Mouse (Mus musculus) neural tube, embryonic 15.5 days (tissue): ENCODE results near the gene Bicdl1. TPM values are rescaled to one million over a fixed set of nuclear protein-coding genes. Genes with fewer than 3 reads are reported as not detected.
"Not testable (repeated sequence)": the region's sequence is repeated elsewhere in the genome, so short reads cannot be mapped to it uniquely, and the experiment has no call there.

Source experiments
- ATAC-seq: fragments of 200-750 bp; cut with Nextera tagmentation; 2 replicates; pipeline ENCODE4 v1.8.0; 2017; ENCODE audit warnings: mild to moderate bottlenecking, moderate TSS enrichment, moderate library complexity; ENCODE audit not compliant: low FRiP score
- H3K27ac ChIP-seq: fragments of 300-500 bp; sonication (generic); replicated peaks from 2 replicates; pipeline ENCODE4 v1.5.1; 2015; ENCODE audit warnings: mild to moderate bottlenecking, inconsistent platforms
- H3K27me3 ChIP-seq: fragments of 300-500 bp; sonication (generic); replicated peaks from 2 replicates; pipeline ENCODE4 v1.6.1; 2015; ENCODE audit warnings: inconsistent platforms
- H3K36me3 ChIP-seq: fragments of 300-500 bp; sonication (generic); 2 replicates; pipeline ENCODE4 v1.6.1; 2015; ENCODE audit warnings: inconsistent platforms
- H3K4me1 ChIP-seq: fragments of 300-500 bp; sonication (generic); 2 replicates; pipeline ENCODE4 v1.6.1; 2015; ENCODE audit warnings: inconsistent platforms
- H3K4me2 ChIP-seq: fragments of 300-500 bp; sonication (generic); 2 replicates; pipeline ENCODE4 v1.6.1; 2015; ENCODE audit warnings: inconsistent platforms, mild to moderate bottlenecking, moderate library complexity
- H3K4me3 ChIP-seq: fragments of 300-500 bp; sonication (generic); replicated peaks from 2 replicates; pipeline ENCODE4 v1.5.1; 2015; ENCODE audit warnings: mild to moderate bottlenecking, inconsistent platforms
- H3K9ac ChIP-seq: fragments of 300-500 bp; sonication (generic); replicated peaks from 2 replicates; pipeline ENCODE4 v1.6.1; 2015; ENCODE audit warnings: mild to moderate bottlenecking, inconsistent platforms
- H3K9me3 ChIP-seq: fragments of 300-500 bp; sonication (generic); replicated peaks from 2 replicates; pipeline ENCODE4 v1.6.1; 2016; ENCODE audit warnings: inconsistent platforms
- WGBS: fragments of 180-500 bp; shearing (Covaris S2); methylation state at CpG from one replicate; pipeline ENCODE4 v1.1.7; 2015; ENCODE audit warnings: mixed read lengths; 5-methylcytosine and 5-hydroxymethylcytosine counted together
- polyA plus RNA-seq: library from polyadenylated mRNA; unstranded; fragments of >200 nt; fragmentation: Nextera tagmentation; extraction: Ambion mirVana; gene quantifications from 2 replicates; pipeline ENCODE4 v1.2.1, GENCODE M21; 2015

Bicdl1 gene
- polyA plus RNA-seq, 1 experiment from 2014 or later: 44.0 TPM

GRCm38 (mm10) chr5:115752883-115753282 is 21.5 kb upstream of the Bicdl1 start:
- 83% methylated on average over 5 of the region's 5 CpGs for WGBS
- Histone ChIP-seq H3K27ac (no peak overlapping the region), H3K27me3 (no peaks in the 10 kb centered on the region), H3K9ac (no peak overlapping the region), H3K4me3 (no peak overlapping the region), H3K36me3 (no peaks in the 10 kb centered on the region), H3K9me3 (no peaks in the 10 kb centered on the region), H3K4me1 (no peaks in the 10 kb centered on the region), H3K4me2 (no peak overlapping the region)
- no peak for ATAC-seq

DNA sequence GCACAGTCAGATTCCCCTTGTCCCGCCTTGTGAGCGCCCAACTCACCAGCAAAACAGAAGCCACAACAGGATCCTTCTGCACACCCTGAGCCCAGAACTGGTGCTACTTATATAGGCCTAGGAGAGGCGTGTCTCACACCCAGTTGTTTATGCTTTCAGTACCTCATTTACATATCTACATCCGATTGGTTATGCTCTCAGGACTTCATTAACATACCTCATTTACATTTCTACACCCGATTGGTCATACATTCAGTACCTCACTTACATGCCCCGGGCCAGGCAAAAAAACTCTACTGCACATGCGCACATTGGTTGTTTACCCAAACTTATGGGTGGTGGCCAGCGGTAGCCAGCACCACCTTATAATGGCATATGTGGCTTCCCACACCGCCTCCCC is 20.5 kb upstream of the Bicdl1 start:
- H3K4me3 ChIP-seq, ATAC-seq: not testable (repeated sequence)
- WGBS: 59% methylated on average over 9 of the region's 9 CpGs

GRCm38 (mm10) chr5:115748316-115748715 is 16.9 kb upstream of the Bicdl1 start:
- ATAC-seq: no peak
- WGBS: 56% methylated on average over 8 of the region's 8 CpGs

More for the DNA sequence above, 20.5 kb upstream of the Bicdl1 start:
- H3K9me3 ChIP-seq, H3K4me2 ChIP-seq, H3K9ac ChIP-seq, H3K27ac ChIP-seq, H3K4me1 ChIP-seq, H3K27me3 ChIP-seq, H3K36me3 ChIP-seq: not testable (repeated sequence)

DNA sequence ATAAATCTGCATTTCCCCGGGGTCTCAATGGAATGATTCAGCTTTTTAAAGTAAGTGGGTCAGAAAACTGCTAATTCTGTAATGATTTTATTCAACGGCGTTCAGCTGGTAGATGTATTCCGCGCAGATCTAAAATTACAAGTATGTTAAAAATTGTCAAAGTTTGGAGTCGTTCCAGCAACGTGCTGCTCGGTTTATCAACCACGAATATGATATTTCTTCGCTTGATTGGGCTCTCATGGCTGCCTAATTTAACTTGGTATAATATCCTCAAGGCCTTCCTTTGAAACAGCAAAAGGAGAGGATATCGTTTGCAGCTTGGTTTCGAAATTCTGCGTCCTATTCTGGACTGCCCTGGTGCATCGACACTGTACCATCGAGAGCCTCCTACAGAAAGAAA is 13.9 kb upstream of the Bicdl1 start:
- Histone ChIP-seq H3K4me2 (no peak overlapping the region), H3K36me3 (no peaks in the 10 kb centered on the region), H3K27ac (no peak overlapping the region), H3K9me3 (no peaks in the 10 kb centered on the region), H3K4me3 (no peak overlapping the region), H3K9ac (no peak overlapping the region), H3K4me1 (no peaks in the 10 kb centered on the region), H3K27me3 (no peaks in the 10 kb centered on the region)
- 75% methylated on average over 15 of the region's 15 CpGs for WGBS
- ATAC-seq: no peak

More at GRCm38 (mm10) chr5:115748316-115748715, 16.9 kb upstream of the Bicdl1 start:
- Histone ChIP-seq H3K9me3 (no peaks in the 10 kb centered on the region), H3K36me3 (no peaks in the 10 kb centered on the region), H3K27ac (no peak overlapping the region), H3K4me3 (no peak overlapping the region), H3K4me1 (no peaks in the 10 kb centered on the region), H3K9ac (no peak overlapping the region), H3K27me3 (no peaks in the 10 kb centered on the region), H3K4me2 (no peak overlapping the region)

GRCm38 (mm10) chr5:115738032-115738431 is 6.6 kb upstream of the Bicdl1 start:
- Histone ChIP-seq H3K27me3 (no peaks in the 10 kb centered on the region), H3K9ac (no peak overlapping the region), H3K4me3 (no peak overlapping the region), H3K4me1 (peaks cover 4% of the 10 kb centered on the region), H3K9me3 (no peaks in the 10 kb centered on the region), H3K4me2 (no peak overlapping the region), H3K27ac (no peak overlapping the region), H3K36me3 (no peaks in the 10 kb centered on the region)
- ATAC-seq: no peak
- WGBS: 94% methylated on average over 5 of the region's 5 CpGs

DNA sequence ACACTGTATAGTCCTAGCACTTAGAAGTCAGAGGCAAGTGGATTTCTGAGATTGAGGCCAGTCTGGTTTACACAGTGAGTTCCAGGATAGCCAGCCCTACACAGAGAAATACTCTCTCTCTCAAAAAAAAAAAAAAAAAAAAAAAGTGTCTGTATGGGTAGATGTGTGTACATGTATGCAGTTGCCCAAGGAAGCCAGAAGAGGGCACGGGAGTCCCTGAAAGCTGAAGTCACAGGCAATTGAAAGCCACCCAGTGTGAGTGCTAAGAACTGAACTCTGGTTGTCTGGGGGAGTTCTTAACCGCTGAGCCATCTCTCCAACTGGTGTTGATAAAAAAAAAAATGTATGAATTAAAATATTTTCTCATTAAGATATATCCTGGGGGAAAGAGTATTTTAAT is 3.1 kb upstream of the Bicdl1 start:
- WGBS: 87% methylated on average over 2 of the region's 2 CpGs

DNA sequence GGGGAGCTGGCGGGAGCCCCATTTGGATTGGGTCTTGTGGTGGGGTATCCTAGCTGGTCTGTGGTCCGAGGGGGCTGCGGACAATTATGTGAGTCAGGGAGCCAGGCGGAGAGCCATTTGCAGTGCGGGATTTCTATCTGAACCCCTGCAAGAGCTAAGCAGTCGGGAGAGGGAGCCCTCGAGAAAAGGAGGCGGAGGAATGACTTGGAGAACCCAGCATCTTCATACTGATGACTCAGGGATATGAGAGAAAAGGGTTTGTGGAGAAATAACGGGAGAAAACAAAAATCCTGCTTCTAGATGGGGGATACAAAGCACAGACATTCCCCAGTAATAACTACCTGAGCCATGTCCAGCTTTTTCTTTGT is 1.4 kb upstream of the Bicdl1 start:
- Histone ChIP-seq H3K4me3 (peak overlapping the region; percentile 86), H3K4me2 (peak overlapping the region; percentile 83), H3K9me3 (no peaks in the 10 kb centered on the region), H3K9ac (peak overlapping the region; percentile 64), H3K27me3 (no peaks in the 10 kb centered on the region), H3K4me1 (peaks cover 29% of the 10 kb centered on the region), H3K27ac (peak overlapping the region; percentile 98), H3K36me3 (no peaks in the 10 kb centered on the region)
- under 1% methylated on average over 9 of the region's 9 CpGs for WGBS
- ATAC-seq: peak; percentile 84

More for the DNA sequence above, 3.1 kb upstream of the Bicdl1 start:
- Histone ChIP-seq H3K4me1 (peaks cover 23% of the 10 kb centered on the region), H3K9ac (no peak overlapping the region), H3K9me3 (no peaks in the 10 kb centered on the region), H3K4me2 (no peak overlapping the region), H3K27ac (no peak overlapping the region), H3K27me3 (no peaks in the 10 kb centered on the region), H3K4me3 (no peak overlapping the region), H3K36me3 (no peaks in the 10 kb centered on the region)
- no peak for ATAC-seq

- H3K4me2 ChIP-seq: peak overlapping the region; percentile 83
- H3K36me3 ChIP-seq: no peaks in the 10 kb centered on the region
- no peaks in the 10 kb centered on the region for H3K27me3 ChIP-seq
- H3K9ac ChIP-seq: peak overlapping the region; percentile 91
- H3K4me1 ChIP-seq: peaks cover 29% of the 10 kb centered on the region
- H3K27ac ChIP-seq: peak overlapping the region; percentile 98
- H3K4me3 ChIP-seq: peak overlapping the region; percentile 86
- peak; percentile 93 for ATAC-seq
- no peaks in the 10 kb centered on the region for H3K9me3 ChIP-seq
- WGBS: under 1% methylated on average over 73 of the region's 91 CpGs
These were observed 891 bp upstream of the Bicdl1 start for GRCm38 (mm10) chr5:115732176-115732848.

DNA sequence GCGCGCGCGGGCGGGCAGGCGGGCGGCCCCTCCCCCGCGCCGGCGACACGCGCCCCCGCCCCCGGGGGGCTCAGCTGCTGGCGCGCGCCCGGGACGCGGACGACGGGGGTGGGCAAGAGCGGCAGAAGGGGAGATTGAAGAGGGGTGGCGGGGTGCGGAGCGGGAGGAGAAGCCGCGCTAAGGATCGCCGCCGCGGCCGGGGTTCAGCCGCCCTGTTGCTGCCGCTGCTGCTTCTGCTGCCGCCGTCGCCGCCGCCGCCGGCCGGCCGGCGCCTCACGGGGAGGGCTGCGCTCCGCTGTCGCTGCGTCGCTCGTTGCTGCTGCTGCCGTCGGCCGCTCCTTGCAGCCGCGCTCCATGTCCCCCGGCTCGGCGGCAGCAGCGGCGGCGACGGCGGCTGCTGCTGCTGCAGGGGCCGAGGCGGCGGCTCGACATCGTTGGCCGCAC is 333 bp upstream of the Bicdl1 start:
- Histone ChIP-seq H3K9me3 (no peaks in the 10 kb centered on the region), H3K36me3 (no peaks in the 10 kb centered on the region), H3K27ac (peak overlapping the region; percentile 98), H3K4me2 (peak overlapping the region; percentile 83), H3K27me3 (no peaks in the 10 kb centered on the region), H3K4me3 (peak overlapping the region; percentile 86), H3K9ac (peak overlapping the region; percentile 91), H3K4me1 (peaks cover 29% of the 10 kb centered on the region)
- 1% methylated on average over 28 of the region's 72 CpGs for WGBS
- no peak for ATAC-seq

DNA sequence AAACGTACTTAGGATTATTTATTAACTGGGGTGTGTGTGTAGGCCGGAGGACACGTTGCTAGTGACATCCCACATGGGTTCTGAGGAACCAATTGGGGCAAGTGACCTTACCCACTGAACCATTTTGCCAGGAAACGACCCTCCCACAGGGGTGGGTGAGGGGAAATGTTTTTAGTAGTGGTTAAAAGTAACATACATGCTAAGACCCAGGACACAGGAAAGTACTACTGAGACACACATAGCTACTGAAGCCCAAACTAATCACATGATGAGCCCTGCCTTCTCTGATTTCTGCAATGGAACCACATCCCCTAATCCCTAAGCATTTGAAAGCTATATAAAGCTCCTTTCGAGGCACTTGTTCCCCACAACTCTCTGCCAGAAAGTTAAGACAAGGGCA is 1.1 kb downstream of the Bicdl1 start:
- Histone ChIP-seq H3K36me3 (no peaks in the 10 kb centered on the region), H3K4me1 (peaks cover 29% of the 10 kb centered on the region), H3K9me3 (no peaks in the 10 kb centered on the region), H3K9ac (peak overlapping the region; percentile 91), H3K4me2 (peak overlapping the region; percentile 83), H3K4me3 (peak overlapping the region; percentile 86), H3K27me3 (no peaks in the 10 kb centered on the region), H3K27ac (peak overlapping the region; percentile 98; the same call in 1 of the 2 replicates)
- ATAC-seq: no peak
- WGBS: 59% methylated on average over 5 of the region's 5 CpGs

GRCm38 (mm10) chr5:115726581-115726980 is 4.8 kb downstream of the Bicdl1 start:
- H3K9me3 ChIP-seq: no peaks in the 10 kb centered on the region
- H3K27ac ChIP-seq: no peak overlapping the region
- peaks cover 29% of the 10 kb centered on the region for H3K4me1 ChIP-seq
- peaks cover 3% of the 10 kb centered on the region; the same call in 1 of the 2 replicates for H3K36me3 ChIP-seq
- no peak overlapping the region for H3K4me2 ChIP-seq
- no peaks in the 10 kb centered on the region for H3K27me3 ChIP-seq
- ATAC-seq: no peak
- H3K9ac ChIP-seq: no peak overlapping the region
- 80% methylated on average over 8 of the region's 8 CpGs for WGBS
- H3K4me3 ChIP-seq: no peak overlapping the region

GRCm38 (mm10) chr5:115726019-115726418 is 5.4 kb downstream of the Bicdl1 start:
- Histone ChIP-seq H3K4me3 (no peak overlapping the region), H3K9ac (no peak overlapping the region), H3K4me2 (no peak overlapping the region), H3K27ac (no peak overlapping the region), H3K9me3 (no peaks in the 10 kb centered on the region), H3K27me3 (no peaks in the 10 kb centered on the region), H3K4me1 (peaks cover 34% of the 10 kb centered on the region), H3K36me3 (peaks cover 3% of the 10 kb centered on the region; the same call in 1 of the 2 replicates)
- no peak for ATAC-seq
- WGBS: 78% methylated on average over 16 of the region's 16 CpGs
